Mouse (Mus musculus): ENCODE data around the gene Maff. TPM values are rescaled to one million over a fixed set of nuclear protein-coding genes. Genes with fewer than 3 reads are reported as not detected.

Gene Maff
- 3.0 and 3.8 TPM in 2 replicates for polyA plus RNA-seq (2012; rRNA removed)

GRCm38 (mm10) chr15:79346051-79346793 is at the start of gene Maff:
Gene Maff, plus strand, starts transcription at chr15:79346621.

GRCm38 (mm10) chr15:79328058-79328938 is 18.1 kb upstream of the Maff start, which contains the start of gene Pla2g6:
Gene Pla2g6, minus strand, starts transcription at chr15:79328390.

GRCm38 (mm10) chr15:79402836-79403762 is 56.7 kb downstream of the Maff start, which contains the start of gene Tmem184b:
Gene Tmem184b, minus strand, starts transcription at chr15:79403569.

Other genes starting within 250 kb of the Maff start
- 27.8 and 34.1 TPM in 2 replicates for gene Micall1, start 237.7 kb upstream of the Maff start, polyA plus RNA-seq (2012; rRNA removed)
- gene Polr2f, start 205.6 kb upstream of the Maff start, polyA plus RNA-seq (2012; rRNA removed) = 200 and 225 TPM in 2 replicates
- 15.0 and 16.4 TPM in 2 replicates for gene 1700088E04Rik, start 205.4 kb upstream of the Maff start, polyA plus RNA-seq (2012; rRNA removed)
- 15.4 and 21.4 TPM in 2 replicates for gene Sox10, start 181.4 kb upstream of the Maff start, polyA plus RNA-seq (2012; rRNA removed)
- 112 and 114 TPM in 2 replicates for gene Pick1, start 117.4 kb upstream of the Maff start, polyA plus RNA-seq (2012; rRNA removed)
- gene Gm49486, start 117.2 kb upstream of the Maff start, polyA plus RNA-seq (2012; rRNA removed) = 1.9 and 2.0 TPM in 2 replicates
- gene Slc16a8, start 91.9 kb upstream of the Maff start, polyA plus RNA-seq (2012; rRNA removed) = 0.23 and 0.49 TPM in 2 replicates
- 4.0 and 5.5 TPM in 2 replicates for gene Baiap2l2, start 61.1 kb upstream of the Maff start, polyA plus RNA-seq (2012; rRNA removed)
- 75.7 and 84.5 TPM in 2 replicates for gene Pla2g6, start 18.2 kb upstream of the Maff start, polyA plus RNA-seq (2012; rRNA removed)
- gene Tmem184b, start 56.9 kb downstream of the Maff start, polyA plus RNA-seq (2012; rRNA removed) = 41.0 and 46.1 TPM in 2 replicates
- 296 and 357 TPM in 2 replicates for gene Csnk1e, start 108.9 kb downstream of the Maff start, polyA plus RNA-seq (2012; rRNA removed)
- 4.9 and 7.1 TPM in 2 replicates for gene Kcnj4, start 158.6 kb downstream of the Maff start, polyA plus RNA-seq (2012; rRNA removed)
- gene Kdelr3, start 169.8 kb downstream of the Maff start, polyA plus RNA-seq (2012; rRNA removed) = 4.6 and 9.2 TPM in 2 replicates
- gene Ddx17, start 200.1 kb downstream of the Maff start, polyA plus RNA-seq (2012; rRNA removed) = 696 and 697 TPM in 2 replicates